Mouse (Mus musculus): ENCODE measurements around the gene Gdpd5. TPM values are rescaled to one million over a fixed set of nuclear protein-coding genes. Genes with fewer than 3 reads are reported as not detected.

Gene Gdpd5
- polyA plus RNA-seq, 1 experiment = 18.5 TPM

GRCm38 (mm10) chr7:99409441-99410222 lies 28.4 kb downstream of the Gdpd5 start:
- Histone ChIP-seq H3K27ac (ENCODE audit: control insufficient read depth, insufficient read depth, low read length) (no peak overlapping the region), H3K4me1 (replicated peaks; ENCODE audit: control insufficient read depth, insufficient read depth, low read length) (no peaks in the 10 kb centered on the region; the same call in 1 of the 2 replicates), H3K4me3 (ENCODE audit: control insufficient read depth, insufficient read depth, low read length) (no peak overlapping the region), H3K36me3 (ENCODE audit: control insufficient read depth, insufficient read depth, low read length) (no peaks in the 10 kb centered on the region), H3K27me3 (ENCODE audit: control insufficient read depth, insufficient read depth, low read length) (no peaks in the 10 kb centered on the region)
- TF ChIP-seq POLR2A (IDR thresholded peaks at IDR 0.05; ENCODE audit: control insufficient read depth, extremely low read depth, insufficient read depth, low read length, poor library complexity) (no peak), CTCF (IDR thresholded peaks at IDR 0.05; ENCODE audit: borderline replicate concordance, control insufficient read depth, extremely low read depth, insufficient read depth, low read length, poor library complexity) (no peak)
- 93% methylated on average over 8 of the region's 8 CpGs for WGBS
- DNase-seq = no peak

- WGBS = 84% methylated on average over 9 of the region's 9 CpGs
- TF ChIP-seq CTCF (IDR thresholded peaks at IDR 0.05; ENCODE audit: borderline replicate concordance, control insufficient read depth, extremely low read depth, insufficient read depth, low read length, poor library complexity) = no peak
- H3K4me3 ChIP-seq (ENCODE audit: control insufficient read depth, insufficient read depth, low read length) = no peak overlapping the region
- no peaks in the 10 kb centered on the region for H3K36me3 ChIP-seq (ENCODE audit: control insufficient read depth, insufficient read depth, low read length)
- no peaks in the 10 kb centered on the region; the same call in 1 of the 2 replicates for H3K4me1 ChIP-seq (replicated peaks; ENCODE audit: control insufficient read depth, insufficient read depth, low read length)
- H3K27me3 ChIP-seq (ENCODE audit: control insufficient read depth, insufficient read depth, low read length) = no peaks in the 10 kb centered on the region
- no peak for DNase-seq
- no peak overlapping the region for H3K27ac ChIP-seq (ENCODE audit: control insufficient read depth, insufficient read depth, low read length)
Observed at GRCm38 (mm10) chr7:99410315-99410714, 29.1 kb downstream of the Gdpd5 start.

- WGBS = 82% methylated on average over 6 of the region's 6 CpGs
- no peaks in the 10 kb centered on the region; the same call in 1 of the 2 replicates for H3K4me1 ChIP-seq (replicated peaks; ENCODE audit: control insufficient read depth, insufficient read depth, low read length)
- H3K27ac ChIP-seq (ENCODE audit: control insufficient read depth, insufficient read depth, low read length) = no peak overlapping the region
- no peak for DNase-seq
- no peaks in the 10 kb centered on the region for H3K27me3 ChIP-seq (ENCODE audit: control insufficient read depth, insufficient read depth, low read length)
- H3K4me3 ChIP-seq (ENCODE audit: control insufficient read depth, insufficient read depth, low read length) = no peak overlapping the region
- no peaks in the 10 kb centered on the region for H3K36me3 ChIP-seq (ENCODE audit: control insufficient read depth, insufficient read depth, low read length)
- TF ChIP-seq POLR2A (IDR thresholded peaks at IDR 0.05; ENCODE audit: control insufficient read depth, extremely low read depth, insufficient read depth, low read length, poor library complexity) (no peak), CTCF (IDR thresholded peaks at IDR 0.05; ENCODE audit: borderline replicate concordance, control insufficient read depth, extremely low read depth, insufficient read depth, low read length, poor library complexity) (no peak)
Observed at GRCm38 (mm10) chr7:99411047-99411779, 30.0 kb downstream of the Gdpd5 start.

GRCm38 (mm10) chr7:99415045-99415444 lies 33.8 kb downstream of the Gdpd5 start:
- no peak overlapping the region for H3K27ac ChIP-seq (ENCODE audit: control insufficient read depth, insufficient read depth, low read length)
- H3K4me1 ChIP-seq (replicated peaks; ENCODE audit: control insufficient read depth, insufficient read depth, low read length) = no peaks in the 10 kb centered on the region
- H3K36me3 ChIP-seq (ENCODE audit: control insufficient read depth, insufficient read depth, low read length) = no peaks in the 10 kb centered on the region
- no peaks in the 10 kb centered on the region for H3K27me3 ChIP-seq (ENCODE audit: control insufficient read depth, insufficient read depth, low read length)
- TF ChIP-seq CTCF (IDR thresholded peaks at IDR 0.05; ENCODE audit: borderline replicate concordance, control insufficient read depth, extremely low read depth, insufficient read depth, low read length, poor library complexity) = no peak
- no peak for TF ChIP-seq POLR2A (IDR thresholded peaks at IDR 0.05; ENCODE audit: control insufficient read depth, extremely low read depth, insufficient read depth, low read length, poor library complexity)
- WGBS = 28% methylated on average over 4 of the region's 4 CpGs
- H3K4me3 ChIP-seq (ENCODE audit: control insufficient read depth, insufficient read depth, low read length) = no peak overlapping the region
- DNase-seq = no peak

- 92% methylated on average over 3 of the region's 3 CpGs for WGBS
- H3K4me3 ChIP-seq (ENCODE audit: control insufficient read depth, insufficient read depth, low read length) = no peak overlapping the region
Observed at GRCm38 (mm10) chr7:99419311-99419710, 38.1 kb downstream of the Gdpd5 start.

GRCm38 (mm10) chr7:99421006-99421405 lies 39.8 kb downstream of the Gdpd5 start:
- Histone ChIP-seq H3K4me1 (replicated peaks; ENCODE audit: control insufficient read depth, insufficient read depth, low read length) (no peaks in the 10 kb centered on the region), H3K36me3 (ENCODE audit: control insufficient read depth, insufficient read depth, low read length) (no peaks in the 10 kb centered on the region), H3K4me3 (ENCODE audit: control insufficient read depth, insufficient read depth, low read length) (no peak overlapping the region), H3K27ac (ENCODE audit: control insufficient read depth, insufficient read depth, low read length) (no peak overlapping the region), H3K27me3 (ENCODE audit: control insufficient read depth, insufficient read depth, low read length) (no peaks in the 10 kb centered on the region)
- no peak for DNase-seq
- TF ChIP-seq CTCF (IDR thresholded peaks at IDR 0.05; ENCODE audit: borderline replicate concordance, control insufficient read depth, extremely low read depth, insufficient read depth, low read length, poor library complexity) (no peak), POLR2A (IDR thresholded peaks at IDR 0.05; ENCODE audit: control insufficient read depth, extremely low read depth, insufficient read depth, low read length, poor library complexity) (no peak)
- WGBS = 97% methylated on average over 6 of the region's 6 CpGs

More at GRCm38 (mm10) chr7:99419311-99419710, 38.1 kb downstream of the Gdpd5 start:
- no peak for DNase-seq
- Histone ChIP-seq H3K27ac (ENCODE audit: control insufficient read depth, insufficient read depth, low read length) (no peak overlapping the region), H3K27me3 (ENCODE audit: control insufficient read depth, insufficient read depth, low read length) (no peaks in the 10 kb centered on the region), H3K36me3 (ENCODE audit: control insufficient read depth, insufficient read depth, low read length) (no peaks in the 10 kb centered on the region), H3K4me1 (replicated peaks; ENCODE audit: control insufficient read depth, insufficient read depth, low read length) (no peaks in the 10 kb centered on the region)
- TF ChIP-seq CTCF (IDR thresholded peaks at IDR 0.05; ENCODE audit: borderline replicate concordance, control insufficient read depth, extremely low read depth, insufficient read depth, low read length, poor library complexity) (no peak), POLR2A (IDR thresholded peaks at IDR 0.05; ENCODE audit: control insufficient read depth, extremely low read depth, insufficient read depth, low read length, poor library complexity) (no peak)
